Mouse (Mus musculus) left cerebral cortex, adult 11 months (tissue): ENCODE data around the gene Nckap5.
A peak's percentile ranks its signal among the peaks of the same experiment; 100 is the strongest.
"Not testable (repeated sequence)": the region's sequence is repeated elsewhere in the genome, so short reads cannot be mapped to it uniquely, and the experiment has no call there.

ENCODE experiments used
- DNase-seq: peaks from one replicate; pipeline ENCODE4 v3.0.0; 2022; ENCODE audit warnings: low spot score

The Nckap5 gene

GRCm38 (mm10) chr1:126830031-126830927 lies at the start of gene Nckap5:
TSS of gene Nckap5 (minus strand) at chr1:126830799.
- peak; percentile 28 for DNase-seq

- DNase-seq = no peak
Measured at GRCm38 (mm10) chr1:126877495-126877894, 46.9 kb upstream of the Nckap5 start.

- DNase-seq = no peak
Measured at GRCm38 (mm10) chr1:126868372-126868771, 37.8 kb upstream of the Nckap5 start.

GRCm38 (mm10) chr1:126867912-126868311 lies 37.3 kb upstream of the Nckap5 start:
- DNase-seq = no peak

GRCm38 (mm10) chr1:126865591-126866086 lies 35.0 kb upstream of the Nckap5 start:
- DNase-seq = peak; percentile 32

- DNase-seq = no peak
Measured at GRCm38 (mm10) chr1:126861816-126862215, 31.2 kb upstream of the Nckap5 start.

- no peak for DNase-seq
Measured at GRCm38 (mm10) chr1:126860537-126860936, 29.9 kb upstream of the Nckap5 start.

GRCm38 (mm10) chr1:126849481-126849880 lies 18.9 kb upstream of the Nckap5 start:
- DNase-seq = no peak

GRCm38 (mm10) chr1:126846317-126846716 lies 15.7 kb upstream of the Nckap5 start:
- no peak for DNase-seq

- no peak for DNase-seq
Measured at GRCm38 (mm10) chr1:126832885-126833284, 2.3 kb upstream of the Nckap5 start.

- DNase-seq = no peak
Measured at GRCm38 (mm10) chr1:126829031-126829430, 1.6 kb downstream of the Nckap5 start.

GRCm38 (mm10) chr1:126824841-126825240 lies 5.8 kb downstream of the Nckap5 start:
- DNase-seq = no peak

GRCm38 (mm10) chr1:126822246-126822645 lies 8.4 kb downstream of the Nckap5 start:
- no peak for DNase-seq

GRCm38 (mm10) chr1:126817381-126818034 lies 13.1 kb downstream of the Nckap5 start:
- DNase-seq = no peak

- no peak for DNase-seq
Measured at GRCm38 (mm10) chr1:126806994-126807611, 23.5 kb downstream of the Nckap5 start.

- DNase-seq = no peak
Measured at GRCm38 (mm10) chr1:126806548-126806947, 24.1 kb downstream of the Nckap5 start.

- no peak for DNase-seq
Measured at GRCm38 (mm10) chr1:126802405-126802804, 28.2 kb downstream of the Nckap5 start.

- no peak for DNase-seq
Measured at GRCm38 (mm10) chr1:126801706-126802105, 28.9 kb downstream of the Nckap5 start.

- no peak for DNase-seq
Measured at GRCm38 (mm10) chr1:126799379-126799798, 31.2 kb downstream of the Nckap5 start.

GRCm38 (mm10) chr1:126780354-126780941 lies 50.2 kb downstream of the Nckap5 start:
- not testable (repeated sequence) for DNase-seq

- not testable (repeated sequence) for DNase-seq
Measured at GRCm38 (mm10) chr1:126773947-126774346, 56.7 kb downstream of the Nckap5 start.

- DNase-seq = no peak
Measured at GRCm38 (mm10) chr1:126766971-126767370, 63.6 kb downstream of the Nckap5 start.
